Mouse (Mus musculus): Measurements from ENCODE around the gene Polr2e.

- TF ChIP-seq CTCF (conservative IDR thresholded peaks at IDR 0.05 in 1 of 2, IDR thresholded peaks at IDR 0.05 in 1 of 2; ENCODE audit: low read depth in 2 of 2, low read length in 2 of 2) = no peak
- TF ChIP-seq POLR2A (IDR thresholded peaks at IDR 0.05; ENCODE audit: low read depth, low read length) = no peak
- TF ChIP-seq MAX (IDR thresholded peaks at IDR 0.05; ENCODE audit: low read length) = no peak
- TF ChIP-seq GABPA (IDR thresholded peaks at IDR 0.05; ENCODE audit: insufficient replicate concordance, low read depth, low read length) = no peak
- no peak for TF ChIP-seq TBP (conservative IDR thresholded peaks at IDR 0.05; ENCODE audit: low read depth, low read length)
- TF ChIP-seq UBTF (IDR thresholded peaks at IDR 0.05; ENCODE audit: low read depth, low read length) = no peak
- TF ChIP-seq MXI1 (IDR thresholded peaks at IDR 0.05; ENCODE audit: low read depth, low read length) = no peak
- no peak for TF ChIP-seq NRF1 (IDR thresholded peaks at IDR 0.05; ENCODE audit: low read depth, low read length)
Measured at GRCm38 (mm10) chr10:80045766-80046165, 6.2 kb upstream of the Polr2e start.
